Mouse (Mus musculus): ENCODE data around the gene Saxo1.

Saxo1 gene

DNA sequence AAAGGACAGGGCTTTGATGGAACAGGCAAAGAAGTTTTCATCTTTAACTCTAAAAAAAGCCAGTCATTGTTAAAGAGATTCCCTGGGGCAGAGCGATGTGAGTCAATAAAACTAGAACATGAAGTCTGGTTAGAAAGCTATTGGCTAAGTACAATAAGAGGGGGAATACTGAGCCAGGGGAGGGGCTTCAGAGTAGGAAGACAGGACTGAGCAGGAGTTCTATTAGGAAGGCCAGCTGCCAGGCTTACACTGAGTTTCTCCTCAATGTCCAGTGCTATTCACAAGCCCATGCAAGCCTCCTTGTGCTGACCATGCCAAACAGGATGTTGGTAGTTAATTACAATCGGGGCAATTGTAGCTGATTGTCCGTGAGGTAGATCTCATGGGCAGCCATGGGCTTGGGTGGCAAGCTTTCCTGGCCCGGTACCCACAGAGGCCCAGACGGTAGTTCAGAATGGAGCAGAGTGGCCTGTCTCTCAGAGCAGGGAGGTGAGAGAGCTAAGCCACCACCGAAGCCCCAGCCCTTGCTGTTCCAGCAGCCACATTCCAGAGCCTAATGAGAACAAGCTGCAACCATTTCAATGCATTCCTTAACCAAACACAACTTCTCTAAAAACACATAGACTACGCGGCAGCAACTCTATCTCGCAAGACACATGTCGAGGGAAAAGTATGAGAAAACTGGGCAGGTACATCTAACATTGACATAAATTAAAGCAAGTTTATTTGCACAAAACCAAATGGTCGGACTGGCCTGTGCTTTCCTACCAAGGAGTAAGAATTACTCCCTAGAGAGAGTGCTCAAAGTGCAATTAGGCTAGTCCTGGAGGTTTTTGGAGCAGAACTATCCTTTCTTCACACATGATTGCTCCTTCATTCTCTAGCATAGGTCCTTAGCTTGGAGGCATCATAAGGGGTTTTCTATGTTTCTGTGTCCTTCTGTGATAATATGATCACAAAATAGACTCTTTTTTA is 30.7 kb downstream of the Saxo1 start:
- DNase-seq (ENCODE audit: low read depth, low spot score): no peak

DNA sequence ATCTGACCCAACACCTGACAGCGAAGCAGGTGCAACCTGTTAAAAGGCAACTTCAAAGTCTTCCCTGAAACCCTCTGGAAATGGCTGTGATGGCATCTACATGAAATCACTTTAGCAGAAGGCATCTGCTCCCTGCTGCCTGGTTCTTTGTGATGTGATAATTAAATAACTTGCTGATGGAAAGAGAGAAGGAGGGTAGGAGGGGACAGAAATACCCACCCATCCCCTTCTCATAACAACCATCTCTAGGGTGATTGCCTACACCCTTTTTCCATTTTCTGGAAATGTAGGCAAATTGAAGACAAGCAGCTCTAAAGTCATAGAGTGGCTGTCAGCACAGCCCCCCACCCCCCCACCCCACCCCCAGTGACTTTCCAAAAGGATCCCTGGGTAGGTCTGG is 33.6 kb downstream of the Saxo1 start:
- no peak for DNase-seq (ENCODE audit: low read depth, low spot score)

DNA sequence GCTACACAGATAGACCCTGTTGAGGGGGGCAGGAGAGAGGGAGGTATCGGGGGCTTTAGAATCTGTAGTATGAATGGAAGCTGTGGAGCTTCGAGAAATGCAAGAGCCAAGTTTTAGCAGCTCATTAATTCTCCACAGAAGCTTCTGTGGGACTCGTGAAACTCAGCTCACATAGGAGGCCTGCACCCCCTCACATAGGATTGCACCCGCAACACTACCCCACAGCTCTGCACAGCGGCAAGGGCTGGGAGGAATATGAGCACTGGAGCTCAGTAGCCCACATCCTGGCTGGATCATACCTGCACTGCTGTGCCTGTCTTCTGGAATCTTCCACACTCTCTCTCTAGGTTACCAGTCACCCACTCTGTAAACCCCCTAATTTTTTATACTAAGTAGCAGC is 34.4 kb downstream of the Saxo1 start:
- DNase-seq (ENCODE audit: low read depth, low spot score): no peak

DNA sequence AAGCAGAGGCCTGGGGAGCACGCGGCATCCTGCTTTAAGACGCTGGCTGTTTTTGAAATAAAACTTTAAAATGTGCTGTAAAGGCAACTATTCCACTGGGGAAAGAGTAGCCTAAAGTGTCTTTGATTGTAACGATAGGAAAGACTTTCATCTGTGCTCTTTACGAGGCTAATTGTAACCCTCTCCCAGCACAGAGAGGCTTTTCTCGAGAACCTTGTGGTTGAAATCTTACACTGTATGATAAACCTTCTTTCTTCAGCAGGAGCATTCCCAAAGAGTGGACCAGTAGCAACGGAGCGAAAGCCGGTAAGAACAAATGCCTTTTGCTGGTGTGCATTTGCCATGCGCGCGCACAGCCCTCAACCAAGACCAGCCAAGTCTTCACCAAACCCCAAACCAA is 37.4 kb downstream of the Saxo1 start:
- DNase-seq (ENCODE audit: low read depth, low spot score): no peak

DNA sequence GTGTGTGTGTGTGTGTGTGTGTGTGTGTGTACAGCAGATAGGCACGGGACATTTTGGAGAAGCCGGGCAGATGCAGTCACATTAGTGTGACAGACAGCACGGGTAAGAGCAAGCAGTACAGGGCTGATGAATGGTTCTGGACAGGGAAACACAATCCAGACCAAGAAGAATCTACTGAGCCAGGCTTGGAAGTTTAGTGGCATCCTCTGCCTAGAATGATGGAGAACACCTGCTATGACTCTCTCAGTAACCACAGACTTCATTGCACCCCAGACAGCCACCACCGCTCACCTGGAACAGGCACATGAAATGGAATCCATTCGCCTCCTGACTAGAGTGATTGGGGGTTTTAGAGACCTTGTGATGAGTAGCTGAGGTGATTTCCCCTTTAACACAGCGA is 38.2 kb downstream of the Saxo1 start:
- no peak for DNase-seq (ENCODE audit: low read depth, low spot score)

DNA sequence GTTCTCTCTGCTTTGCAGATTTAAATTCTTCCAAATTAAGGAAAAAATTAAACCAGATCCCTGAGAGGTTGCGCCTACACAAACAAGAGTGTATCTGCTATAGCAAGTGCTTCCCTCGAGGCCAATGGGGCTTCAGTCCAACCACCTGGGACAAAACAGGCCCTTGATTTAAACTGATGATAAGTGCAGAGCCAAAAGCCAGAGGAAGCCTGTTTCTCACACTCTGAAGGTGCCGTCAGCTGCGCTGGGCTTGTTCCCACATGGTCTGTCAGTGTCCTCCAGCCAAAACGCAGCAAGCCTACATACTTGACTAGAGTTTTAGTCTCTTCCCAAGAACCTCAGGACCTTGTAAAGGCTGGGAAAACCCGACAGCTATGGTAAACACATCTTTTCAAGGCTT is 53.5 kb downstream of the Saxo1 start:
- no peak for DNase-seq (ENCODE audit: low read depth, low spot score)

DNA sequence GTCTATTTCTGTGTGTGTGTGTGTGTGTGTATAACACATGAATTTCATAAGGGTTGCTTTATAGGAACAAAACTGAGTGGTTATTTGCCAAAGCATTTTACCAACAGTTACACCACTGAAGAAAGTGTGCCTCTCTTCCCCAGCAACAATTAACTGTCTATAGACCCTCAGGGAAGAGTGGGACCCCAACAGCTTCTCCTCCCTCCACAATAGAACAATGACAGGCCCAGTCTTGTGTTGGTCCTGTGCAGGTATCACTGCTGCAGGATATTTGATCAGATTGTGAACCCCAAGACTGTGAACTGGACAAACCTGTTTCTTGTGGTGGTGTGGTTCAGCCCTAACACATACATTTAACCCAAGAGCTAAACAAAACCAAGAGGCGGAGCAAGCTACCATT is 58.6 kb downstream of the Saxo1 start:
- no peak for DNase-seq (ENCODE audit: low read depth, low spot score)

DNA sequence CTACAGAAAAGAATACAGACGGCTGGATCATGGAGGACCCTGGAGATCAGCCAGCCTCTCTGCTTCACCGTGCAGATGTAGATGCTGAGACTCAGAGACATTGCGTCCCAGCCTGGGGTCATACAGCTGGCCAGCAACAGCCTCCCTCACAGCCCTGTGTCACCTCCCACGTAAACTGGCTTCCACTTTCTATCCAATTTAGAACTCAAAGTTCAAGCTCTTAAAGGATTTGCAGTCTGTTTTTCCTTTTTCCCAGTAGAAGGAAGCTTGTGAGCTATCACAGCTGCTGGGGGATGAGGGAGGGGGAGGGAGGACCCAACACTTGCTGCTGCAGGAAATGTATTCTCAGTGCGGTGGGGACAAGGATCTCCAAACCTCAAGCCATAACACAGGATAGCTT is 59.4 kb downstream of the Saxo1 start:
- DNase-seq (ENCODE audit: low read depth, low spot score): no peak

DNA sequence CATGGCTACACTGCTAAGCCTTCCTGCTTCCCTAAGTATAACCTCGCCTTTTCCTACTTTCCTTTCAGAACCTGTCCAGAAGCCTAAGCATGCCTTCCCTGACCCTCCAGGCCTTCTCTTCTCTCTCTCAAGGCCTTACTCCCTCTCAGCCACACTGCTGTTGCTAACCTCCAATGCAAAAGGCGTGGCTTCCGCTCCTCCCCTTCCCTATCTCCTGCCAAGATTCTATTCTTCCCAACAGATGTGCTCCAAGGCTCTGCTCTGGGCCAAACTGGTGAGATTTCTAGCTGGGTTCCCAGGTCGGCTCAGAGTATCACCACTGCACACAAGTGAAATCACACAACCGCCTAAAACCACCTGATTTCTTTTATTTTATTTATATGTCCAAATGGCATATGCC is 69.0 kb downstream of the Saxo1 start:
- no peak for DNase-seq (ENCODE audit: low read depth, low spot score)

DNA sequence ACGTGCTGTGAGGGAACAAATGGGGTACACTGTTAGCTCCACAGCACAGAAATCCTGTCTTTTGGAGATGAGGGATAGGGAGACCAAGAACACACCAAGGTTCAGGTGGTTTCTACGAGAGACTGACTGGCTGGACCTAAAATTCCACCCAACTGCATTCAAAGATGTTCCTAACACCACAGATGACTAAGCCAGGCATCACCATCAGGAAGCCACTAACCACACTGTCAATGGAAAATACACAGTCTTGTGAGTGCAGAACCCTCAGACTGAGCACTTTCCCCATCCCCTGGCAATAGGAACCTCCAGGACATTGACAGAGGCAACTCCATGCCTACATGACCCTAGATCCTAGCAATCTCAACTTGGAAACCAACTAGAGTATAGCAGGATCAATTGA is 71.2 kb downstream of the Saxo1 start:
- DNase-seq (ENCODE audit: low read depth, low spot score): no peak

DNA sequence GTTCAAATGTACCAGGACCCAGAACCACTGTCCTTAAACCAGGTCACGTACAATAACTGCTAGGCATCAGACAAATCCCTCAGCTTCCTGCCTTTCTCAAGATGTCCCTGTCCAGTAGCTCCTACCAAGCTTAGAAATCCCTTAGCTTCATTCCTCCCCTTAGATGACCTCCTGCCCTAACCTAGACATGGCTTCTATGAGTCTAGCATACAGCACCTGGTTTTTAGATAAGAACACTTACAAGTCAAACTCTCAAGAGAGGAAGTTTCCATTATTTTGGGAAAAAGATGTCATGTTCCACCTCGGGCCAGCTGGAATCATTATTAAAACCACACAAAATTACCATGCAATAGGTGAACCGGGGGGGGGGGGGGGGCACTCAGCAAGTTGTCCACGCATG is 71.6 kb downstream of the Saxo1 start:
- no peak for DNase-seq (ENCODE audit: low read depth, low spot score)

DNA sequence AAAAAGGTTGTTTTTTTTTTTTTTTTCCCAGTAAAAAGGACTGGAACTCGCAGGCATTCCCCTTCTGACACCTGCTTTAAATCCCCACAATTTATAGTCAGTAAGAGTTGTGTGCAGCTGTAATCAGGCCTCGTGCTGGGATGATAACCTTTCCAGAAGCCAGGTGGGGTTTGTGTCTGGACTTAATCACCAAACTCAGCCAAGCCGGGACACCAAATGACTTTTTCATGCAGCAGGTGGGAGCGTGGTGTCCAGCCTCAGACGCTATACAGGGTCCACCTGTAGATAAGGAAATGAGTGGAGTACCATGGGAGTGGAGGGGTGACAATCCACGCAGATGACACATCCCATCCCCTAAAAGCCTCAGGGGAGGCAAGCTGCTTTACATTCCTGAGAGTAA is 73.1 kb downstream of the Saxo1 start:
- no peak for DNase-seq (ENCODE audit: low read depth, low spot score)

DNA sequence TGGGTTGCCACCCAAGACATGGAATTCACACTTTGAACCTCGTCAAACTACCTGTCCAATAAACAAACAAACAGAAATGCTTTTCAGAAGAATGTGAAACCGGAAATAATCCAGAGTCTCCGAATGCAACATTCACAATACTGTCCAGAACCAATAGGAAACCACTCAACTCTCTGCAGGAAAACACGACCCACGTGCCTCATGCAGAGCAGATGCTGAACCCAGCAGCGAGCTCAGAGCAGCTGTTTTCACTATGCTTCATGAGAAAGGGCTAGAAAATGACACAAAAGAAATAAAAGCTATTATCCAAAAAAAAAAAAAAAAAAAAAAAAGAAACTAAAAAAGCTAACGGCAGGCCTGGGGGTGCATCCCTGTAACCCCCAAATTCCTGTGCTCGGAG is 74.4 kb downstream of the Saxo1 start:
- DNase-seq (ENCODE audit: low read depth, low spot score): no peak

DNA sequence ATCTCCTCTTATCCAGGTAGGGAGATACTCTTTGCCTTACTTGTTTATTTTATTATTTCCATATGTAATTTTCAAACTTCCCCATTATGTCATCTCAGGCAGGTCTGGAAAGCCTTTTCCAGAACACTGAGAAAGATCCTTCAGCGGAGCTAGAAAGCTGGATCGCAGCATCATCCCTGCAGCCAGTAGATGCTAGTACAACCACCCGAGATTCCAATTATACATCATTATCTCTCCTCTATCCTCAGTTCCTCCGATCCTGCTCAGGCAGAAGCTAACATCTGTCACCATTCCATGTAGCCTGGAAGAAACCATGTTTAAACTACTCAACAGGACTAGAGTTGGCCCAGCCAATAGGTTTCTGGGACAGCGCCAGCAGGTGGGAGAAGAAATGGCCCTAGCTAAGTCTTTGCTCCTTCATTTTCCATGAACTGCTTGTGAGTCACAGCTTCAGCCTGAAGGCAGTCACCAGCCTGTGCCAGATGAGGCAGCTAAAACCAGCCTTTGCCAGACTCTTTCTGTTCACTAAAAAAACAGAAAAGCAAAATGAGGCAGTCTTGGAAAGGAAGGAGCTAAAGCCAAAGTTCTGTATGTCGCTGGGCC is 75.0 kb downstream of the Saxo1 start:
- DNase-seq (ENCODE audit: low read depth, low spot score): no peak

DNA sequence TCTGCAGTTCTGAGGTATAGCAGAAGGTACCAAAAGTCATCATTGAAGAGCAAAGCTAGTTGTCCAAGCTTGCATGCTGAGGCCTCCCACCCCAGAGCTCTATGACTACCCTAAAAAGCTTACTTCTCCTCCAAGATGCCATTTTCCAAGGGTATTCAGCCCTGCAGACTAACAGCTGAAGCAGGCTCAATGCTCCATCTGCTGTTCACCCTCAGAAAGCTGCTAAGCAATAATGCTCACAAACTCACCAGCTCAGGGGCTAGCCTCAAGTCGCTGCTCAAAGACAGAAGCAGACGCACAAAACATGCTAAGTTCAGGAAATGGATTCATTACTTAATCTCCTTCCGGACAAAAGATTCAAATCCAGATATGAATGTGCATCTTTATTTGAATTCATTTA is 77.2 kb downstream of the Saxo1 start:
- no peak for DNase-seq (ENCODE audit: low read depth, low spot score)

DNA sequence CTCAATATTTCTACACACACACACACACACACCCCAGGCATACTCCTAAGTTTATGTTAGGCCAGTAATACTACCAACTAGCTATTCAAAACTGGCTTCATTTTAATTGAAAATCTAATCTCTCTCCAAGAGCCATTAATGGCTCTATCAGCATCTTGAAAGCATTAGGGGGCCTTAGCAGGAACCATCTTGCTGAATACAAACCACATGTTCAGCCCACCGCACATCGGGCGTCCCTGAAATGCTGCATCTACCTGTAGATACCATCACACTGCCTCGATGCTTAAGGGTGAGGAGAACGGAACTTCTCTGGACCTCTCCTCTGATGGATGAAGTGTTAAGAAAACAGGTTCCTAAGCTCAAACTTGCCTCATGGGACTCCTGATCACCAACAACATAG is 93.3 kb downstream of the Saxo1 start:
- no peak for DNase-seq (ENCODE audit: low read depth, low spot score)

DNA sequence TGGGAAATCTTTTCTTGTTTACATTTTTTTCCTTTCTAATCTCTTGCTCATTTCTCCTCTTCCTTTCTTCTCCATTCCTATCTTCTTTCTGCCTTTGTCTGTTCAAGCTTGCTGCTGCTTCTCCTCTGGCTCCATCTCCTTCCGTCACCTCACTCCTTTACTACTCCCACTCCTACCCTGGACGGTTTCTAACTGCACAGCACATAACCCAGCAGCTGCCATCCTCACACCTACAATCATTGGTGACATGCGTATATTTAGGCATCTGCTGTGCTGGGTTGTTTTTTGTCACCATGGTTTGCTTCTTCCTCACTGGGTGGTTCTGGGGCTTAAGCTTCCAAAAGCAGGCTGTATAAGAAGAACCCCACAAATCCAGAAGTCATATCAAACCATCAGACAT is 107.7 kb downstream of the Saxo1 start:
- DNase-seq (ENCODE audit: low read depth, low spot score): no peak

DNA sequence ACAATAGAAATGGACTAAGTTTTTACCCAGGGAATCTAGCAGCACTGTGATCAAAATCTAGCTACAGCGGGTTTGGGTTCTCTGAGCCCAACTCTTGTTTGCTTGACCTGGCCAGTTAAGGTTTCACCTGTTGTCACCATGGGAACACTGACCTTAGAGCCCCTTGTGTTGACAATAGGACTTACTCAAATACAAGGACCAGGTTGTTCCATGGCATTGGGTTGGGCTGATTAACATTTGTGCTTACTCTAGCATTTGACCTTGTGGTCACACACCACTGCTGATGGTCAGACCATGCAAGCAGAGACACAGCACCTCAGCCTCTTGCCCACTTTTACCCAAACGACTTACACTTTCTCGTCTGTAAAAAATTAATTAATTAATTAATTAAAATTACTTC is 121.8 kb downstream of the Saxo1 start:
- DNase-seq (ENCODE audit: low read depth, low spot score): no peak

DNA sequence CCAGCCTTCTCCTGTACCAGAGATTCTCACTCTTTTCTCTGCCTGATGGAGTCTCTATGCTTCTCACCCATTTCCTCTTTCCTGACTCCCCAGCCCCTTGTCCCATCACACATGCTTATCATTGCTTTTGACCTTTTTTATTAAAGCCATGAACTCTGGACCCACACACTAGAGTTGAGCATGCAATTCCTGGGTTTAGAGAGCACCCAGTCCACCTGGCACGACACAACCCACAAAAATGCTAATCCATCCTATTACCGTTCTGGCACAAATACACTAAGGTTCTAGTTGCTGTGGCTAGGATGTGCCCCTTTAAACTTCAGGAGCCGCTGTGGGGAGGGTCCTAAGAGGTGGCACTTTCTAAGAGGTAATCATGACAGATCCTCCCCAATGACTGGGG is 122.5 kb downstream of the Saxo1 start:
- no peak for DNase-seq (ENCODE audit: low read depth, low spot score)

DNA sequence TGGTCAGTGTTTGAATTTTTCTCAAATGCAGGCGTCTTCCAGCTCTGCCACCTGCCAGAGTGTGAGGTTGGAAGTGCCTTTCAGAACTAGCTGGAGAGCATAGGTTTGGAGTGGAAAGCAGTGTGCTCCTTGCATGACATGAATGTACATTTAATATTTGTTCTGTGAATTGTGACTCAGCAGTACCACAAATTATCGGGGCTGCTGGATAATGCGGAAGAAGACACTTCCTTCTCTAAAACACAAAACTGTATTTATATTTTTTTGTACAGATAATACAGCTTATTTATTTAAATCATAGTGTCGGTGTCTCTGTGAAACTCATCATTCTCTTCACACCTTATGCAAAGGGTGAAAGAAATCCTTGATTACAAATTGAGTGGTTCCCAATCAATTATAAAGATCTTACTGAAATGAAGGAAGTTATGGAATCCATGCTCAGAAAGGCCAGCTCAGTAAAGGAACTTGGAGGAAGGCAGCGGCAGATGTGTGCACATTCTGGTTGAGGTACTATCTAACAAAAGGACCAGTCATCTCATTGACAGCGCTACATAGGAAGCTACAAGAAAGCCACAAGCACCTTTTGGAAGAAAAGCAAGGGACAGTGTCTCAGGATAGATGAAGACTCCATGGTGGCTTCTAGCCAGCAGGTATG is 129.9 kb downstream of the Saxo1 start:
- no peak for DNase-seq (ENCODE audit: low read depth, low spot score)

DNA sequence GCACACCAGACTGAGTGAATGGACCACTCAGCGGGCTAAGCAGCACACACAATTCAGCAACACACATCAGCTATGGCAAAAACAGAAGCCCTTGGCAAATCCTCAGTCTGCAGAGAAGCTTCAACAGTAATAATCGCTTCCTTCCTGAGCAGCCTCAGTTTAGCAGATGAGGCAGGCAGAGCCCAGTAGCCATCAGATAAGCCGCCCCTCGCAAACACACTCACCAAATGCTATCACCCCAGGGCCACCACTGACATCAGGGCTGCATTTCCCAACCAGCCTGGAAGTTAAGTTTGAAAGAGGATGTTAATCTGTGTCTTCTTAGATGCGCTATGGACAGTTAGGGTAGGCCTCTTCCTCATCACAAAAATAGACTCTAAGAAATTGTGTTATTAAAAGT is 130.8 kb downstream of the Saxo1 start:
- DNase-seq (ENCODE audit: low read depth, low spot score): no peak

DNA sequence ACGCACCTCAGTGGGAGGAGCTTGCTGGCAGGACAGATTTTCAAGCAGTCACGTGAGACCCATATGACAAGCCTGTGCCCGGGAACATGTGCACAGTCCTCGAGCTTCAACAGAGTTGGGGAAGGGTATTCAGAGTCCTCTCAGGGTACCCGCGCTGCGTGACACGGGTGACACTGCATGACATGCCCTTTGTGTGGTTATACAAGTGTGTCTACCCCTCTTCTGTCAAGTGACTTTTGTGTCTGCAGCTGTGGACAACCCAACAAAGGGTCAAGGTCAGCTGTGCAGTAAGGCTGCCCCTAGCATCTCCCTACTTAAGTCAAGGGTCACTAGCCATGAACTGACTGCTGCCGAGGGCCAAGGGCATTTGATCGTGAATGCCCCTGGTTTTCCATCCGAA is 131.6 kb downstream of the Saxo1 start:
- no peak for DNase-seq (ENCODE audit: low read depth, low spot score)

DNA sequence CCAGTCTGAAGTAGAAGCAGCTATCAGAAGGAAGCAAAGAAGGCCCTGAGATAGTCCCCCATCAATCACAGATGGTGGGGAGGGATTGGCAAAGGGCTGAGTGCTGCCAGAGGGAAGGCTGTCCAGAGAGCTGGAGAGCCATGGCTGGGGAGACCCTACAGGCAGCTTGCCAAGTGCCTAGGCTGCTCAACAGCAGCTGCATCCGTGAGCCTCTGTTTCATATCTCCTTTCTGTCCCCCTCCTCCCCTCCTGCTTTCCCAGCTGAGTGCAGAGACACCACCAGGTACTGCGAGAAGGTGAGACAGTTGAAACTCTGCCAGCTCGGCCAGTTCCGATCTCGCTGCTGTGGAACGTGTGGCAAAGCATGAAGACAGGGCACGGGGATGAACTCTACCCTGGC is 132.5 kb downstream of the Saxo1 start:
- no peak for DNase-seq (ENCODE audit: low read depth, low spot score)
